Mouse (Mus musculus): ENCODE results near the gene Nppa. TPM values are rescaled to one million over a fixed set of nuclear protein-coding genes. Genes with fewer than 3 reads are reported as not detected.

Gene Nppa
- total RNA-seq, 2 experiments from 2014 or later: 0.97 to 1.6 TPM

- DNase-seq (ENCODE audit: extremely low spot score in 1 of 2, low spot score in 2 of 2): no peak
- intact Hi-C loops (cut with DNase I): no loop called here
Measured at GRCm38 (mm10) chr4:148004361-148004760, 3.8 kb downstream of the Nppa start.

- intact Hi-C loops (cut with DNase I): loop anchor here (5.0 kb wide), 1 partner anchor 46 kb away; no protein-coding TSS in a partner anchor
- DNase-seq (ENCODE audit: extremely low spot score in 1 of 2, low spot score in 2 of 2): peak; percentile 35 to 75
Measured at GRCm38 (mm10) chr4:148008412-148008811, 7.9 kb downstream of the Nppa start.

GRCm38 (mm10) chr4:148009641-148010040, 9.1 kb downstream of the Nppa start:
- no peak for DNase-seq (ENCODE audit: extremely low spot score in 1 of 2, low spot score in 2 of 2)
- intact Hi-C loops (cut with DNase I): loop anchor here (5.0 kb wide), 1 partner anchor 47 kb away; no protein-coding TSS in a partner anchor

- DNase-seq (ENCODE audit: extremely low spot score in 1 of 2, low spot score in 2 of 2): no peak
- intact Hi-C loops (cut with DNase I): no loop called here
Measured at GRCm38 (mm10) chr4:148011332-148011731, 10.8 kb downstream of the Nppa start.

GRCm38 (mm10) chr4:148012216-148012615, 11.7 kb downstream of the Nppa start:
- intact Hi-C loops (cut with DNase I): no loop called here
- DNase-seq (ENCODE audit: extremely low spot score in 1 of 2, low spot score in 2 of 2): no peak

GRCm38 (mm10) chr4:148015418-148015817, 14.9 kb downstream of the Nppa start:
- intact Hi-C loops (cut with DNase I): no loop called here

GRCm38 (mm10) chr4:148016981-148017380, 16.5 kb downstream of the Nppa start:
- intact Hi-C loops (cut with DNase I): no loop called here
- DNase-seq (ENCODE audit: extremely low spot score in 1 of 2, low spot score in 2 of 2): no peak

More at GRCm38 (mm10) chr4:148015418-148015817, 14.9 kb downstream of the Nppa start:
- no peak for DNase-seq (ENCODE audit: extremely low spot score in 1 of 2, low spot score in 2 of 2)

GRCm38 (mm10) chr4:148018410-148018809, 17.9 kb downstream of the Nppa start:
- peak in 1 of 2 experiments; percentile 55 for DNase-seq (ENCODE audit: extremely low spot score in 1 of 2, low spot score in 2 of 2)
- intact Hi-C loops (cut with DNase I): no loop called here

- no peak for DNase-seq (ENCODE audit: extremely low spot score in 1 of 2, low spot score in 2 of 2)
- intact Hi-C loops (cut with DNase I): no loop called here
Measured at GRCm38 (mm10) chr4:148024003-148024402, 23.5 kb downstream of the Nppa start.

GRCm38 (mm10) chr4:148029297-148029696, 28.8 kb downstream of the Nppa start:
- DNase-seq (ENCODE audit: extremely low spot score in 1 of 2, low spot score in 2 of 2): no peak
- intact Hi-C loops (cut with DNase I): no loop called here

GRCm38 (mm10) chr4:148030506-148030905, 30.0 kb downstream of the Nppa start:
- intact Hi-C loops (cut with DNase I): no loop called here
- DNase-seq (ENCODE audit: extremely low spot score in 1 of 2, low spot score in 2 of 2): no peak

GRCm38 (mm10) chr4:148033858-148034410, 33.4 kb downstream of the Nppa start:
- intact Hi-C loops (cut with DNase I): no loop called here
- DNase-seq (ENCODE audit: extremely low spot score in 1 of 2, low spot score in 2 of 2): no peak

GRCm38 (mm10) chr4:148035440-148035839, 34.9 kb downstream of the Nppa start:
- DNase-seq (ENCODE audit: extremely low spot score in 1 of 2, low spot score in 2 of 2): no peak
- intact Hi-C loops (cut with DNase I): no loop called here

GRCm38 (mm10) chr4:148038079-148038599, 37.6 kb downstream of the Nppa start:
- intact Hi-C loops (cut with DNase I): no loop called here
- peak in 1 of 2 experiments; percentile 42 for DNase-seq (ENCODE audit: extremely low spot score in 1 of 2, low spot score in 2 of 2)

GRCm38 (mm10) chr4:148038600-148039253, 38.2 kb downstream of the Nppa start, which contains the start of the genes Clcn6 and Mthfr:
Gene Clcn6 (minus strand): TSS chr4:148038821.
Gene Mthfr (plus strand): TSS chr4:148039077.
- intact Hi-C loops (cut with DNase I): no loop called here
- DNase-seq (ENCODE audit: extremely low spot score in 1 of 2, low spot score in 2 of 2): peak; percentile 99 to 100

GRCm38 (mm10) chr4:148039254-148040028, 38.9 kb downstream of the Nppa start:
- intact Hi-C loops (cut with DNase I): no loop called here
- DNase-seq (ENCODE audit: extremely low spot score in 1 of 2, low spot score in 2 of 2): no peak

- intact Hi-C loops (cut with DNase I): no loop called here
- no peak for DNase-seq (ENCODE audit: extremely low spot score in 1 of 2, low spot score in 2 of 2)
Measured at GRCm38 (mm10) chr4:148040029-148040830, 39.7 kb downstream of the Nppa start.

- intact Hi-C loops (cut with DNase I): no loop called here
- DNase-seq (ENCODE audit: extremely low spot score in 1 of 2, low spot score in 2 of 2): peak; percentile 24 to 85
Measured at GRCm38 (mm10) chr4:148040933-148041610, 40.5 kb downstream of the Nppa start.

All from left cerebral cortex, postnatal 10 days (tissue).